Comparison of ENCODE assay signal across 25 mouse cellular contexts in genomic region chr9:58758754-58759153, GRCm38 (mm10). TPM values are rescaled to one million over a fixed set of nuclear protein-coding genes. Genes with fewer than 3 reads are reported as not detected.
DNase-seq lines count a peak whose midpoint lies in the region; ATAC-seq and TF ChIP-seq lines count a peak whose summit lies in the region.
"Had no signal": no experiment of that assay in that cellular context is flagged by ENCODE, and none has a peak within 500 bp of the region (broad histone marks: within the 10 kb centered on the region; RNA-seq: fewer than 3 reads in every experiment).

No protein-coding gene starts in this region.

- peak; percentile 3 for DNase-seq in cerebellum, adult 11-12 months
- DNase-seq in cerebellum, postnatal 25 days, result no peak
- no peak for DNase-seq in heart, embryonic 10.5 days (ENCODE audit: low spot score)
- DNase-seq in heart, adult 2 months, result no peak
- DNase-seq in heart, adult 9 months (ENCODE audit: low spot score in 2 of 2), result no peak
- peak; percentile 51 for DNase-seq in brain, adult 2 months (ENCODE audit: low read depth, low spot score)
- no peak for DNase-seq in kidney, adult 9 months
- DNase-seq: adrenal gland, adult 8-10 months; cerebellum, adult 9-10 months; kidney, postnatal 14 days; lung, embryonic 14.5 days; lung, postnatal 14 days; midbrain, embryonic 14.5 days; right cerebral cortex, postnatal 14 days; thymus, postnatal 14 days had no signal

- ATAC-seq in heart, embryonic 15.5 days (replicated peaks; ENCODE audit: insufficient number of reproducible peaks, insufficient read depth, low FRiP score, low read depth), result no peak
- ATAC-seq: forebrain, embryonic 14.5 days; intestine, postnatal 0 days had no signal

- H3K9ac ChIP-seq in heart, adult 2 months (ENCODE audit: low read depth, low read length), result no peak overlapping the region
- no peak overlapping the region for H3K9ac ChIP-seq in heart, embryonic 15.5 days
- H3K9ac ChIP-seq: hindbrain, embryonic 14.5 days; limb, embryonic 12.5 days; liver, embryonic 15.5 days; lung, embryonic 14.5 days; stomach, embryonic 15.5 days had no signal

- TF ChIP-seq EP300 in heart, adult 2 months (IDR thresholded peaks at IDR 0.05; ENCODE audit: insufficient read depth, low read depth, low read length), result no peak

- 0 out of 2 replicates have a peak overlapping the region, but pooled peaks have one; percentile 24 for H3K27ac ChIP-seq in heart, embryonic 10.5 days
- no peak overlapping the region for H3K27ac ChIP-seq in heart, adult 2 months
- no peak overlapping the region; the same call in 1 of the 2 replicates for H3K27ac ChIP-seq in heart, embryonic 15.5 days
- H3K27ac ChIP-seq: hindbrain, embryonic 14.5 days; limb, embryonic 12.5 days; liver, embryonic 15.5 days; stomach, embryonic 15.5 days had no signal

- 0 out of 2 replicates have a peak overlapping the region, but pooled peaks have one; percentile 0 for H3K4me2 ChIP-seq in heart, embryonic 15.5 days
- H3K4me2 ChIP-seq: hindbrain, embryonic 14.5 days; limb, embryonic 12.5 days; liver, embryonic 15.5 days; lung, embryonic 14.5 days; stomach, embryonic 15.5 days had no signal

- no peaks in the 10 kb centered on the region for H3K27me3 ChIP-seq in heart, embryonic 10.5 days (ENCODE audit: insufficient read depth, poor library complexity, severe bottlenecking)
- no peaks in the 10 kb centered on the region for H3K27me3 ChIP-seq in heart, adult 2 months (ENCODE audit: control insufficient read depth, insufficient read depth, low read length)
- no peaks in the 10 kb centered on the region for H3K27me3 ChIP-seq in heart, embryonic 15.5 days
- H3K27me3 ChIP-seq: CH12.LX; limb, embryonic 12.5 days; liver, embryonic 15.5 days; stomach, embryonic 15.5 days had no signal

- H3K4me3 ChIP-seq in heart, embryonic 10.5 days, result no peak overlapping the region
- H3K4me3 ChIP-seq in heart, adult 2 months, result no peak overlapping the region
- no peak overlapping the region for H3K4me3 ChIP-seq in heart, embryonic 15.5 days
- H3K4me3 ChIP-seq: limb, embryonic 12.5 days; liver, embryonic 15.5 days; stomach, embryonic 15.5 days had no signal

- no peak for TF ChIP-seq POLR2A in heart, adult 2 months (IDR thresholded peaks at IDR 0.05; ENCODE audit: insufficient read depth, low read depth, low read length)

- no peaks in the 10 kb centered on the region for H3K36me3 ChIP-seq in heart, embryonic 10.5 days
- no peaks in the 10 kb centered on the region for H3K36me3 ChIP-seq in heart, adult 2 months (ENCODE audit: control insufficient read depth, insufficient read depth, low read length)
- no peaks in the 10 kb centered on the region for H3K36me3 ChIP-seq in heart, embryonic 15.5 days
- H3K36me3 ChIP-seq: limb, embryonic 12.5 days; liver, embryonic 15.5 days; stomach, embryonic 15.5 days had no signal

- H3K79me2 ChIP-seq in heart, adult 2 months (replicated peaks; ENCODE audit: control insufficient read depth, insufficient read depth, low read length), result no peaks in the 10 kb centered on the region

- H3K9me3 ChIP-seq in heart, embryonic 10.5 days, result no peaks in the 10 kb centered on the region
- no peaks in the 10 kb centered on the region for H3K9me3 ChIP-seq in heart, embryonic 15.5 days (replicated peaks)
- H3K9me3 ChIP-seq: limb, embryonic 12.5 days; liver, embryonic 15.5 days; stomach, embryonic 15.5 days had no signal

- H3K4me1 ChIP-seq in heart, embryonic 10.5 days, result peaks cover 33% of the 10 kb centered on the region
- H3K4me1 ChIP-seq in heart, adult 2 months (ENCODE audit: control insufficient read depth, insufficient read depth, low read length), result peaks cover 1% of the 10 kb centered on the region; the same call in 1 of the 2 replicates
- peaks cover 7% of the 10 kb centered on the region for H3K4me1 ChIP-seq in heart, embryonic 15.5 days (replicated peaks)
- H3K4me1 ChIP-seq: limb, embryonic 12.5 days; liver, embryonic 15.5 days; stomach, embryonic 15.5 days had no signal

- intact Hi-C loops in heart, adult 2 months (cut with DNase I), result no loop called here

- 59% methylated on average over 7 of the region's 7 CpGs for WGBS in heart, embryonic 10.5 days
- 49% methylated on average over 7 of the region's 7 CpGs for WGBS in heart, adult 2 months
- 52% methylated on average over 7 of the region's 7 CpGs for WGBS in heart, embryonic 15.5 days

- no peak for TF ChIP-seq CTCF in heart, adult 2 months (IDR thresholded peaks at IDR 0.05)

RNA-seq across cellular contexts. Expression of gene Rec114, which starts 15.0 kb away (rescaled TPM):
- polyA plus RNA-seq in heart, embryonic 10.5 days (2016; fragmentation: Nextera tagmentation; extraction: Ambion mirVana), result 11.6 and 16.5 TPM in 2 replicates
- 10 to 100 TPM in 1 of 2 experiments, 1 to 10 TPM in 1; 1.8 to 13.6 TPM for total RNA-seq in heart, adult 2 months (2021)
- polyA plus RNA-seq in heart, adult 2 months (2012; rRNA removed), result 2.5 TPM in 1 of 2 replicates, not detected in the other
- polyA plus RNA-seq in heart, embryonic 15.5 days (2015; fragmentation: Nextera tagmentation; extraction: Ambion mirVana), result 9.4 and 11.9 TPM in 2 replicates
- total RNA-seq: CH12.LX; layer of hippocampus, adult 18-20 months; left cerebral cortex, adult 8-10 months had no signal

Comparison
In these comparisons a context has a peak if more than half of its experiments do, and no peak if none do; other contexts are left out.
1. DNase-seq: peak in cerebellum, adult 11-12 months (single experiment) and brain, adult 2 months (single experiment); none in cerebellum, postnatal 25 days (0 of 2), heart, embryonic 10.5 days (single experiment), heart, adult 2 months (0 of 2), heart, adult 9 months (0 of 2) and kidney, adult 9 months (single experiment).